Mouse (Mus musculus) thymus, postnatal 14 days (tissue): ENCODE measurements at regions not wholly inside any gene's neighbourhood (a gene's known extent, or its start where the extent isn't known, plus 50 kb on each side); places are given as distances from the start of the nearest gene placed in this dataset.
"Not testable (repeated sequence)": the region's sequence is repeated elsewhere in the genome, so short reads cannot be mapped to it uniquely, and the experiment has no call there.

Experiments used
- DNase-seq: peaks from one replicate; pipeline ENCODE4 v3.0.0; 2021

DNA sequence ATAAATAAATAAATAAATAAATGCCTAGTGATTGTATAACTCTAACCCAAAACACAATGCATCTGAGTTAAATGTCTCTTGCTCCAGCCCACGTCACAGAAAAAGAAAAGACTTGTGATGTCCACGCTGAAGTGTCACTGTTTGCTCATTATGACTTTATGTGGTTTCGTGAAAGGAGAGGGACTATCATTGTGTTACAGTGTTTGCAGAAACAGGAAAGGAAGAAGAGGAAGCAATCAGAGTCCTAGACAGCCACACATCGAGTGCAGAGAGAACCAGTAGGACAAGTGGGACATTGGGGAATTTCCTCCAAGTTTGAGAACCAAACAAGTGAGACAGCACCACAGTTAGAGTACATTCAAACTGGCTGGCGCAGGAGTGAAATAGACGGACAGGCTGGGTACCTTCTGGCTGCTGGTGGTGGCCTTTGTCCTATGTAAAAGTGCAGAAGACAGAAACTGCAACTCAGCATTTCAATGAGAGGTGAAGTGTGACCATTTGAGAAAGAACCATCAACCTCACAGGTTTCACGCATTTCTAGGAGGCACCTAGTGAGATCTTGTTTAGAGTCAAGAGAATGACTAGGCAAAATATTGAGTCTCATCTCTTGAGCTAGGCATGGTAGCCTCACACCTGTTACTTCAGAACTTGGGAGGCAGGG, 59.6 kb downstream of the Fasl start:
- DNase-seq: no peak

GRCm38 (mm10) chr1:161727357-161727756, 60.9 kb downstream of the Fasl start:
- not testable (repeated sequence) for DNase-seq

DNA sequence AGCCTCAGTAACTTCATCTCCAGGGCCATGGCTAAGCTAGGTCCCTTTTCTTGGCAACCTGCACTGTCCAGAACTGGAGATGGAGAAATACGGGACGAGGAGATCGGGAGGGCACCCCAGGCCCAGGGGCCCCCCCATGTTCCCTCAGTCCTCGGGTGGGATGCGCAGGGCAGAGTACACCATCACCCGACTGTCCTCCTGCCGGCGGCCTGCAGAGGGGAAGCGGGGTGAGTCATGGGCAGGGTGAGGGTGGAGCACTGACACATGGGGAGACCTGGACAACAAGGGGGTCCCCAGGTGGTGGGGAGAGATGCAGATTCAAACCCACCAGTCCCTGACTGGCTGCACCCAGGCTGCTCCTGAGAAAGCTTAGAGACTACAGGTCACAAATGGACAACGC, 62.2 kb downstream of the Fasl start:
- DNase-seq: not testable (repeated sequence)

GRCm38 (mm10) chr1:161719876-161720275, 68.4 kb downstream of the Fasl start:
- DNase-seq: no peak

DNA sequence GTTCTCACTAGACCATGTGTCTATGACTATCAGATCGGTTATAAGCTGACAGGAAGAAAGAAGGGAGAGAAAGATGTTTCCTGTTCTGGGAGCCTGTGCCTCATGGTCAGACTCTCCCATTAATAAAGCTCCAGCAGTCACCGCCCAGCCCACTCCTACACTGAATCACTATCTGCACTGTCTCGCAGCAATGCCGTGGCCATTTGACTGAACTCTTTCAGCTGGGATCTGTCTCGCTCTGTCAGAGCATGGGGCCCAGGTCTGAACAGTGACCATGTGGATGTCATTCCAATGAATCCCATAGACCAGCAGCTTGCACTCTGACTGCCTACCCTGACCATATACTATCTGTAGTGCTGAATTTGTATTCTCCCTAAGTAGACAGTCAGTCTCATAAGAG, 70.0 kb downstream of the Fasl start:
- no peak for DNase-seq

- DNase-seq: peak; percentile 69
Measured at GRCm38 (mm10) chr1:161712918-161713317, 75.4 kb downstream of the Fasl start.

GRCm38 (mm10) chr1:161712283-161712682, 76.0 kb downstream of the Fasl start:
- no peak for DNase-seq

DNA sequence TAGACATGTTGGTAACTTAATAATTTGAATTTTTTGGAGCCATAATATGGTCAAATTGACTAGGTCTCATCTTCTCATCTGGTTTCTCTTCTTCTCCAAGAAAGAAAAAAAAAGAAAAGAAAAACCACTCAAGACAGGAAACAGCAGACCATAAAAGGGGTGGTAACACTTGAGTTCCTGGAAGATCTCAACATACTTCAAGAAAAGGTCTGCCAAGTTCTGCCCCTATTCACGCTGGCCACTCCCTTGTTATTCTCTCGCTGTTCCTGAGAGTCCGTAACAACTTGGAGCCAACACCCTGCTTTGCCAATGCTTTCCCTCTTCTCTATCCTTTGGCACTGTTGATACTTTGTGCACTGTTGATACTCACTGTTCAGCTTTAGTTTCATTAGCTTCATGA, 81.2 kb downstream of the Fasl start:
- no peak for DNase-seq

DNA sequence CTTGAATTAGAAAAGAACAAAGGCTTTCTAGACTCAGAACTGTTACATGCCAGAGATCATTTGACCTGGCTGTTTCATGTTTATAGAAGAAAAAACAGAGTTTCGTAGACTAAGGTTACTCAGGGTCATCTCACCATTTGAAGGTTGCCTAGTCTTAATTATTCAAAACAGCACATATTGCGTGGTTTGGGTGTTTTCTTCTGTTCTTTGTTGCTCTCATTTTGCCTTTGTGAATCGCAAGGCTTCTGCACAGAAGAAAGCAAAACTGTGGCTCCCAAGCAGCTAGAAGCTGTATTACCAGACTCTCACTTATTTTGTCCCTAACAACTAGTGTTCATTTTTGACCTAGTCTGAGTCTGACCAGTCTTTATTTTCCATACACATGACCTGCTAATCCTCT, 83.3 kb downstream of the Fasl start:
- no peak for DNase-seq

DNA sequence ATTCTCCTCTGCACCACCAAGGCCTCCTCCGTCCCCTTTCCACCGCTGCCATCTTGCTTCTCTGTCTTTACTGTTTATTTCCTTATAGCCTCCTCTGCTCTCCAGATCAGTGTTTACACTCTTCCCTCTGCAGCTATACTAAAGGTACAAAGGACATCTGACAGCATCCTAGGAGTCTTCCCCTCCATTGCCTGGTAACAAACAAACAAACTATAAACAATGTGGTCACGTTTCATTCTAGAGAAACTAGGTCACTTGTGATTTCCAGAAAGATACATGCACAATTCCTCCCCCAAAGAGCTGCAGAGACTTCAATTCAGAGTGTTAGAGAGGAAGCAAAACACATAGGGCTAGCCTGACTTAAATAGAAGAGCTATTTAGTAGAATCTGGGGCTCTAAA, 83.8 kb downstream of the Fasl start:
- DNase-seq: no peak

- DNase-seq: no peak
Measured at GRCm38 (mm10) chr1:161695886-161696285, 92.4 kb downstream of the Fasl start.

DNA sequence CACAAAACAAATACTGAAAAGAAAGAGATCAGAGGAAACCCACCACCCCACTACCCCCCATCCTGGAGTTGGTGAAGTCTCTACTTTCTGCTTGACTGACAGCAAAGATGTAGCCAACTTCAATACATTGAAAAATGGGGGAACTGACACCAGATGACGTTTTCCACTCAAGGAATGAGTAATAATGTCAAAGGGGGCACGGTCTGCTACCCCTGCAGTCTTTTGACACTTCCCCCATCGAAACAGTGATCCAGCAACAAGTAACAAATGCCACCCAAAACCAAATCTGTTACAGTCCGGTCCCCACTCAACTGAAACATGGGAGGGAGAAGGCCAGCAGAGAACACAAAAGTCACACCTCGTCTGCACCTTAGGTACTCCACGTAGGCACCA, 94.5 kb downstream of the Fasl start:
- DNase-seq: no peak

DNA sequence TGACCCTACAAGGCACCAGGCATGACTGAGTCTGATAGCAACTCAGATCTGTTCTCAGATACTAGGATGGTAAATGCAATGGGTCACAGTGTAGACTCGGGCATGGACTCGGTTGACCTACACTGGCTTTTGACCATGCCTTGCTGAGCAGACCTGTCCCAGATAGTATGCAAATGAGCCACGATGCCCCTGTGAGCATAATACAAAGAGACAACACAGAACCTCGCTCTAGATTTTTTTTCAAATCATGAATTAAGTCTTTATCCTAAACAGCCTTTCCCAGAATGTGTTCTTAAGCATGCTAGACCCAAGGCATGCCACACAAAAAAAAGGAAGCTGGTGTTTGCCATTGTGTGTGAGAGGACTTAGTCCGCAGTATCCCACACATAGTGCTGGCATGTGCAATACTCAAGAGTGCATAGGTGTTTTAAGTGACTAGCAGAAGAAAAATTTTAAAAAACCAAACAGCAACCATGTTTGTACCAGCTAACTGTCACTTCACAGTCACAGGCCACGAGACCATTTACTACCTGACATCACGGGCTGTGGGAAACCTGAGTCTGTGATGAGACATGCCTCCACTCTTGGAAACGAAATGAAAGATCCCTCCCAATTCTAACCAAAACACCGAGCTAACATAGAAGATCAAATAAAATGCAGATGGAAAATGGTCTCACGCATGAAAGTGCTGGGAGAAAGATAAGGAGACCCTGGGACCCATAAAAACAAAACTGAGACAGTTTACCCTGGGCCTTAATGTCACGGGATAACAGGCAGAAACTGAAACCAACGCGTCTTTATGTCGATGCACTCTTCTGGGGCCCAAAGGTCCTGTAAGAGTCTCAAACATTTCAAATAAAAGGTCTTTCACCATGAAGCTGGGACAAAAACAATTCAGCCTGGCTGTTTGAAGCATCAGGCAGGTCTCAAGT, 95.2 kb downstream of the Fasl start:
- no peak for DNase-seq

DNA sequence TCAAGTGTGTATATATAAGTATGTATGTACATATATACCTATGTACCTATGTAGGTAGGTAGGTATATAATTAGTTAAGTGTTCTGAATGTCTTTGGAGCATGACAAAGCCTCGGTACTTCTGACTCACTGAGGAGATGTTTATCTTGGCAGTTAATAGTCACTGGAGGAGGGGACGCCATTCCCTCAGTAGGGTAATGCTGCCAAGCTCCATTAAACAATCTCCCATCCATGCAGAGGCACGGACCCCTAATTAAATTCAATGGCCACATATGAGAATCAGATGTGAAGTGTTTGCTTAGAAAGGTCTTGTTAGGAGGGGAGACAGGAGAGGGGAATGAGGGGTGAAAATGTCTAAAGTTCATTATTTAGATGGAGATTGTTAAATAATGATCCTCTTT, 99.3 kb downstream of the Fasl start:
- DNase-seq: no peak

DNA sequence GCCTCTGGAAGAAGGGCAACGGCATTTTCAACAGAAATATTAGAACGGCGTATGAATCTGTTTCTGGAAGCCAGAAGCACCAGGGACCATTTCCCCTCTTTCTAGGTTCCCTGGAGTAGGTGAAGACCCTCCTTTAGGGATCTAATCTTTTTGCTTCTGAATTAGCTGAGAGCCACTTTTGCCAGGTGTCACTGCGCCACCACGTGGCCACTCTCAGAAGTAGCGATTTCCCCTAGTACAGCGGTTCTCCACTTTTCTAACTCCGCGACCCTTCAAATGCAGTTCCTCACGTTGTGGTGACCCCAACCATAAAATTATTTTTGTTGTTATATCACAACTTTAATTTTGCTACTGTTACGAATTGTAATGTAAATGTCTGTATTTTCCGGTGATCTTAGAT, 100.7 kb downstream of the Fasl start:
- peak; percentile 69 for DNase-seq

GRCm38 (mm10) chr1:161680558-161680957, 107.7 kb downstream of the Fasl start:
- DNase-seq: no peak

- DNase-seq: peak; percentile 75
Measured at GRCm38 (mm10) chr1:161670937-161671336, 117.4 kb downstream of the Fasl start.

DNA sequence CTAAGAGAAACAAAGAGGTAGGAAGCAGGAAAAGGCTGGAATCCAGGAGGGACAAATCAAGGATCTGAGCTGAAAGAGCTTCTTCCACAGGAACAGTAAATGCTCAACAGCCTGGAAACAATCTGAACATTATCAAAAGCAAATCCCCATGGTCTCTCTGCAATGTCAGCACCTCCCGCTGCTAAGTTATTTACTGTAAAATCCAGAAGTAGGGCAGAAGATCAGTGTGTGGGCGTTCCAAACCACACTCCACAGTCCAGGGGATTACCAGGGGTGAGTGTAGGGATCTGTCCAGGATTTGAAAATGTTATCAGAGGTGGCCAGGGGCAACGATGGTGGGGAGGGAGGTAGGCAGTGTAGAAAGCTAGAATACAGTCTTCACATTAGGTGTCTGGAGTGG, 124.0 kb downstream of the Fasl start:
- DNase-seq: no peak

DNA sequence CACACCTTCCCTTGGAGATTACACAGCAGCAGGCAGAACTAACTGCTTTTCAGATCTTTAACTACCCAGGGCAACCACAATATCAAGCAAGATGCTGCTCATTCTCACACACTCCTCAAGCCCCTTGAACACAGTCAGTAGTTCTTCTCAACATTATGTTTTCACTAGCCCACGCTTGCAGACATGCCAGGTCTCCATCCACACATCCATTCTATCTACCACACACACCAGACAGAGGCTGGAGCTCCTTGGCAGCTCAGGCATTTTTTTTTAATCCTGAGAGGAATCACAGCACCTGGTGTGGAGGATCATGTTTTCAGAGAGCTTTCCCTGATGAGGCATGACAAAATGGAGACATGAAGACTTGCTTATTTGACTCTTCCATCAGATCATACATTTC, 124.9 kb downstream of the Fasl start:
- DNase-seq: no peak

GRCm38 (mm10) chr1:161662241-161662640, 126.1 kb downstream of the Fasl start:
- DNase-seq: no peak

DNA sequence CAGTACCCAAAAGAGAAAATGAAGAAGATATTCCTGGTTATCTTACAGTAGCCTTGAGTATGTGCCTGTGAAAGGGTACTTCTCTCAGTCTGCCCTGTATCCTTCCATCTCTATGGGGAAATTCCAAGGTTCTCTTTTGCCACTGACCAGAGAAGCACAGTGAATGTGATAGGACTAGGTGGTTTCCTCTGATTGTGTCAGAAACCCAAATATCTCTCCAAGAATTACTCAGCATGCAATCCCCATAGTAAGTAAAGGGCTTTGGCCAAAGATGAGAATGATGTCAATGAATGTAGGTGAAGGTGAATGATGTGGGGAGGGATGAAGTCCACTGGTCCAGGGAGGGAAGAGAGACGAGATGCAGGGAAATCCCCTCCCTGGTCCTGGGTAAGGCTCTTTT, 130.8 kb downstream of the Fasl start:
- no peak for DNase-seq

DNA sequence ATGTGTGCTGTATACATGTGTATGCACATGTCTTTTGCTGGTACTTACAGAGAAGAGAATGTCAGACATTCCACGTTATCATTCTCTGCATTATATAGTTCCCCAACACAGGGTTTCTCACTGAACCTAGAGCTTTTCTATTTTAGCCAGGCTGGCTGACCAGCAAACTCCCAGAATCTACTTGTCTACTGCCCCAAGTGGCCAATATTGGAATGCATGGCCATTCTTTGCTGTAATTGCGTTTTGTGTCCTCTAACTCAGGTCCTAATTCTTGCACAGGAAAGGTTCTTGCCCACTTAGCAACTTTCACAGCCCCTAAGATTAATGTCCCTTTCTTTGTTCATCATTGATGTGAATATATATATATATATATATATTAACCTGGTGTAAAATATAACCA, 138.9 kb downstream of the Fasl start:
- no peak for DNase-seq

DNA sequence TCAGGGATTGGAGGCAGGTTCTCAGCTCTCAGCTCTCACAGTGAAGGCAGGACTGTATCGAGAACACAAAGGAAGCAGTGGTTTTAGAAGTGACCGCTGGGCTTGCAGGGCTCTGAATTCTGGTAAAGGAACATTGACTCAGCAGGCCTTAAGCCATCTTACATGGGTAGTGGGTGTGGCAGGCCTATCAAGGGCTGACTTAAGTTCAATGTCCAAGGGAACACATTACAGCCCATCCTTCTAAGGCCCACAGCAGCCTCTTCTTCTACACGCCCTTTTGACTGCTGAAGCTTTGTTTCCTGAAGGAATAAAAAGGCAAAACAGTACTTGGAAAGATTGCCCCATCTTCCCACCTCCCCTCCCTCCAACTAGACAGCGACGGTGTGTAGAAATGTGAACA, 137.6 kb downstream of the Tnfsf18 start:
- no peak for DNase-seq

GRCm38 (mm10) chr1:161621291-161621690, 126.8 kb downstream of the Tnfsf18 start:
- no peak for DNase-seq
